Mouse (Mus musculus): ENCODE results near the gene Zfp110.

GRCm38 (mm10) chr7:12886563-12887266, 52.2 kb downstream of the Zfp110 start:
- TF ChIP-seq CTCF (IDR thresholded peaks at IDR 0.05; ENCODE audit: control insufficient read depth, insufficient read depth, insufficient read length) (no peak), USF1 (IDR thresholded peaks at IDR 0.05; ENCODE audit: low read depth) (no peak), CEBPB (IDR thresholded peaks at IDR 0.05; ENCODE audit: low read depth) (no peak), MAX (IDR thresholded peaks at IDR 0.05) (no peak)

Data from C2C12 (cell line).